ENCODE assay signal across 8 mouse cellular contexts in the genomic region with DNA sequence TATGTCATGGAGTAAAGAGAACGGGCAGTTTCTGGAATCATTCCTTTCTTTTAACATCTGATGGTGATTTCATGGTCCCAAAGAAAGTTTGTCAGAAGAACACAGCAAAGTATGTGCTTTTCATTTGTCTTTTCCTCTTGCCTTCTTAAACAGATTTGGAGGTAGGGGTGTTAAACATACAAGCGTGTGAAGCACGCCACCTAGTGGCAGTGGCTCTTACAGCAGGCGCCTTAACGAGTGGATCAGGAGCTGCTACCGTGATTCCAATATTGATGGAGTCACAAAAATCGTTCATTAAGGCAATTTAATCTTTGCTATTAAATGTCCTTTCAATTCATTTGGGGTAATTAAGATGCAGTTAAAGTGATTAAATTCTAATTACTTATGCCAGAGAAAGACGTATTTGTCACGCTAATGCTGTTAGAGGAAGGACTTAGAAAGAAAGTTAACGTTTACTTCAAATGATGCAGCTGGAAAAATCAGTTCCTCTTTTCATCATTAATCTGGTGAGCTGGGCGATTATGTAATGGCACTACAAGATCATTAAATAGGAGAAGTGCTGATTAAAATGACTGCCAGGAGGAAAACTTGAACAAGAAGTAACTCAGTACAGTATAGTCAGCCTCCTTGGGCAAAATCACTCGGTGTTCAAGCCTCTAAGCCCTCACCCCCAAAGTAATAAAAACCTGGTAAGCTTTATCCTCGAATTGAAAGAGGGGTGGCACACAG. TPM values are rescaled to one million over a fixed set of nuclear protein-coding genes. Genes with fewer than 3 reads are reported as not detected.
A peak's percentile ranks its signal among the peaks of the same experiment; 100 is the strongest.
DNase-seq lines count a peak whose midpoint lies in the region; ATAC-seq lines count a peak whose summit lies in the region.
"Had no signal": no experiment of that assay in that cellular context is flagged by ENCODE, and none has a peak within 500 bp of the region (broad histone marks: within the 10 kb centered on the region; RNA-seq: fewer than 3 reads in every experiment).

No protein-coding gene starts in this region.

- H3K4me1 ChIP-seq in midbrain, embryonic 12.5 days = peaks cover 16% of the 10 kb centered on the region; the same call in 1 of the 2 replicates
- peaks cover 17% of the 10 kb centered on the region; the same call in 1 of the 2 replicates for H3K4me1 ChIP-seq in midbrain, embryonic 16.5 days (ENCODE audit: control insufficient read depth, insufficient read depth, low read length)
- no peaks in the 10 kb centered on the region for H3K4me1 ChIP-seq in limb, embryonic 11.5 days (ENCODE audit: control insufficient read depth, insufficient read depth, low read length)

- 0 out of 2 replicates have a peak overlapping the region, but pooled peaks have one; percentile 7 for H3K4me2 ChIP-seq in midbrain, embryonic 12.5 days (replicated peaks)
- H3K4me2 ChIP-seq in midbrain, embryonic 16.5 days (ENCODE audit: low read length) = no peak overlapping the region
- no peak overlapping the region for H3K4me2 ChIP-seq in limb, embryonic 11.5 days (ENCODE audit: low read depth, severe bottlenecking)
- H3K4me2 ChIP-seq: limb, embryonic 15.5 days had no signal

- peaks cover 38% of the 10 kb centered on the region for H3K27me3 ChIP-seq in midbrain, embryonic 12.5 days
- peaks cover 15% of the 10 kb centered on the region for H3K27me3 ChIP-seq in midbrain, embryonic 16.5 days (ENCODE audit: control insufficient read depth, insufficient read depth, low read depth, low read length)
- H3K27me3 ChIP-seq in limb, embryonic 11.5 days (ENCODE audit: control insufficient read depth, insufficient read depth, low read length) = peaks cover 26% of the 10 kb centered on the region

- ATAC-seq in midbrain, embryonic 12.5 days (ENCODE audit: low FRiP score, low read depth) = no peak
- ATAC-seq in midbrain, embryonic 16.5 days = no peak
- no peak; the same call in 1 of the 2 replicates for ATAC-seq in limb, embryonic 11.5 days (ENCODE audit: insufficient number of reproducible peaks, low FRiP score, low TSS enrichment, low read depth)

- H3K4me3 ChIP-seq in midbrain, embryonic 12.5 days = no peak overlapping the region
- H3K4me3 ChIP-seq in midbrain, embryonic 16.5 days (ENCODE audit: low read depth, low read length) = no peak overlapping the region
- no peak overlapping the region for H3K4me3 ChIP-seq in limb, embryonic 11.5 days (ENCODE audit: low read depth, low read length)
- H3K4me3 ChIP-seq: limb, embryonic 15.5 days had no signal

- peak; percentile 66 to 69 for DNase-seq in adrenal gland, adult 18-20 months (ENCODE audit: low spot score in 2 of 2)
- peak; percentile 91 for DNase-seq in embryo, embryonic 10.5 days (ENCODE audit: low spot score)
- DNase-seq in kidney, adult 9 months = peak; percentile 76
- DNase-seq in limb, embryonic 11.5 days (ENCODE audit: low spot score) = peak; percentile 83
- peak; percentile 67 to 84 for DNase-seq in right cerebral cortex, postnatal 10 days (ENCODE audit: low spot score in 2 of 2)

- 24% methylated on average over 13 of the region's 13 CpGs for WGBS in midbrain, embryonic 12.5 days
- WGBS in midbrain, embryonic 16.5 days = 20% methylated on average over 13 of the region's 13 CpGs
- WGBS in limb, embryonic 11.5 days = 22% methylated on average over 13 of the region's 13 CpGs

- H3K9ac ChIP-seq in midbrain, embryonic 12.5 days (replicated peaks) = no peak overlapping the region
- H3K9ac ChIP-seq in midbrain, embryonic 16.5 days (ENCODE audit: low read depth, low read length) = no peak overlapping the region
- no peak overlapping the region for H3K9ac ChIP-seq in limb, embryonic 11.5 days (ENCODE audit: low read length)
- H3K9ac ChIP-seq: limb, embryonic 15.5 days had no signal

- H3K27ac ChIP-seq in midbrain, embryonic 12.5 days (replicated peaks) = 0 out of 2 replicates have a peak overlapping the region, but pooled peaks have one; percentile 30
- H3K27ac ChIP-seq in midbrain, embryonic 16.5 days (ENCODE audit: low read length) = no peak overlapping the region
- H3K27ac ChIP-seq in limb, embryonic 11.5 days (replicated peaks; ENCODE audit: low read depth, low read length) = no peak overlapping the region
- H3K27ac ChIP-seq: limb, embryonic 15.5 days had no signal

- no peaks in the 10 kb centered on the region for H3K9me3 ChIP-seq in midbrain, embryonic 12.5 days
- no peaks in the 10 kb centered on the region for H3K9me3 ChIP-seq in midbrain, embryonic 16.5 days (replicated peaks; ENCODE audit: control insufficient read depth, low read length, poor library complexity, severe bottlenecking)
- no peaks in the 10 kb centered on the region for H3K9me3 ChIP-seq in limb, embryonic 11.5 days (ENCODE audit: control insufficient read depth, low read length)
- H3K9me3 ChIP-seq: limb, embryonic 15.5 days had no signal

- H3K36me3 ChIP-seq in midbrain, embryonic 12.5 days = no peaks in the 10 kb centered on the region
- no peaks in the 10 kb centered on the region for H3K36me3 ChIP-seq in midbrain, embryonic 16.5 days (ENCODE audit: control insufficient read depth, insufficient read depth, low read length)
- no peaks in the 10 kb centered on the region for H3K36me3 ChIP-seq in limb, embryonic 11.5 days (ENCODE audit: control insufficient read depth, insufficient read depth, low read length)
- H3K36me3 ChIP-seq: limb, embryonic 15.5 days had no signal

RNA-seq across cellular contexts. Expression of gene Onecut1, which starts 9.4 kb away (rescaled TPM):
- polyA plus RNA-seq in midbrain, embryonic 12.5 days (2016; fragmentation: Nextera tagmentation; extraction: Ambion mirVana) = 16.4 and 18.0 TPM in 2 replicates
- 5.8 and 6.1 TPM in 2 replicates for polyA plus RNA-seq in midbrain, embryonic 16.5 days (2015; fragmentation: Nextera tagmentation; extraction: Ambion mirVana)
- total RNA-seq in adrenal gland, adult 18-20 months (2021) = not detected
- polyA plus RNA-seq in limb, embryonic 11.5 days (2014; fragmentation: Nextera tagmentation; extraction: Ambion mirVana) = 0.09 TPM in 1 of 2 replicates, not detected in the other
